Comparison of ENCODE assay signal across 14 mouse cellular contexts in the genomic region with DNA sequence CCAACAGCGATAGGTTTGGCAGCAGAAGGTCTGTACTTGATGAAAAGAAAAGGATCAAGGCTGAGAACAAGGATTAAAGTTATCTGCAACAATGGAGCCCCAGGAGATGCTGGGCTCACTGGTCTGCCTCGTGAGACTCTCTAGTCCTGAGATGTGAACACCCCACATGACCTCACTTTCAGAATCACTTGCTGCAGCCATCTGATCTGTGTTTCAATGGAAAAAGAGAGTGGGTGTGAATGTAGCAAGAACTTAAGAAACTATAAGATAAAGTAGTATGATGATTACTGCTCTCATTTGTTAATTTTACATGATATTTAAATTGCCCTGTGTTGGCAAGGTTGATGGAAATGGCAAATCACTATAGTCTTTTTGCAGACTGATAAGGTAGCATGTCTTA.
"Had no signal": no experiment of that assay in that cellular context is flagged by ENCODE, and none has a peak within 500 bp of the region (broad histone marks: within the 10 kb centered on the region; RNA-seq: fewer than 3 reads in every experiment).

No protein-coding gene starts in this region.

- H3K36me3 ChIP-seq: midbrain, embryonic 10.5 days; midbrain, embryonic 12.5 days; neural tube, embryonic 12.5 days; stomach, embryonic 15.5 days had no signal

- H3K27ac ChIP-seq: macrophage; midbrain, embryonic 10.5 days; midbrain, embryonic 12.5 days; neural tube, embryonic 12.5 days; stomach, embryonic 15.5 days had no signal

- H3K4me3 ChIP-seq: megakaryocyte, embryonic 14.5 days; midbrain, embryonic 10.5 days; midbrain, embryonic 12.5 days; neural tube, embryonic 12.5 days; stomach, embryonic 15.5 days had no signal

- H3K9me3 ChIP-seq: midbrain, embryonic 10.5 days; midbrain, embryonic 12.5 days; neural tube, embryonic 12.5 days; stomach, embryonic 15.5 days had no signal

- H3K27me3 ChIP-seq: midbrain, embryonic 12.5 days; neural tube, embryonic 12.5 days; stomach, embryonic 15.5 days had no signal

- H3K4me1 ChIP-seq: megakaryocyte, embryonic 14.5 days; midbrain, embryonic 10.5 days; midbrain, embryonic 12.5 days; neural tube, embryonic 12.5 days; stomach, embryonic 15.5 days had no signal

- DNase-seq: lung, adult 18-20 months; lung, embryonic 14.5 days; lung, postnatal 10 days; midbrain, embryonic 14.5 days; right cerebral cortex, postnatal 14 days; thymus, adult 18-20 months; thymus, postnatal 14 days; thymus, postnatal 36 days had no signal

- H3K4me2 ChIP-seq: lung, embryonic 14.5 days; midbrain, embryonic 12.5 days; neural tube, embryonic 12.5 days; stomach, embryonic 15.5 days had no signal

- H3K9ac ChIP-seq: lung, embryonic 14.5 days; midbrain, embryonic 12.5 days; neural tube, embryonic 12.5 days; stomach, embryonic 15.5 days had no signal
